Mouse (Mus musculus) kidney, postnatal 25 days (tissue): ENCODE results near the gene Gm10800.
"Not testable (repeated sequence)": the region's sequence is repeated elsewhere in the genome, so short reads cannot be mapped to it uniquely, and the experiment has no call there.

Source experiments
- DNase-seq, 2 experiments: peaks; one replicate each; pipeline ENCODE4 v3.0.0; 2021; ENCODE audit warnings: mixed read lengths in 2 of 2

Gene Gm10800

GRCm38 (mm10) chr2:98667201-98667600 lies at the start of gene Gm10800:
TSS of gene Gm10800 (minus strand) at chr2:98667301.
- not testable (repeated sequence) for DNase-seq

GRCm38 (mm10) chr2:98697533-98697932 lies 30.4 kb upstream of the Gm10800 start:
- no peak for DNase-seq

DNA sequence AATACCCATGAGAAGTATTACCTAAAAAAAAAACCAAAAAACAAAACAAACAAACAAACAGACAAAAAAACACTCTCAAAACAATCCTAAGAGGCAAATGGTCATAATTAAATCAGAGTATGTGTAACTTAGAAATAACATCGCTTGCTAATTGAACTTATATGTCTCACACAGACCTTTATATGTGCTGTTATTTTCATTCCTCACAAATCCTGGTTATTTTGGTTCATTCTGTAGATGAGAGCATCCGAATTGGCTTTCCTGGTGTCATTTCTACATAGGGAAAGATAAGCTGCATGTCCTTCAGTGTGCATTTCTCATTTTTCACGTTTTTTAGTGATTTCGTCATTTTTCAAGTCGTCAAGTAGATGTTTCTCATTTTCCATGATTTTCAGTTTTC lies 5.2 kb downstream of the Gm10800 start, which contains the start of gene Gm10801:
Gm10801 (plus strand) TSS at position 301 of the 400 bp plus-strand sequence.
- DNase-seq, result not testable (repeated sequence)
